8 mouse cellular contexts compared by ENCODE assay signal in the genomic region with DNA sequence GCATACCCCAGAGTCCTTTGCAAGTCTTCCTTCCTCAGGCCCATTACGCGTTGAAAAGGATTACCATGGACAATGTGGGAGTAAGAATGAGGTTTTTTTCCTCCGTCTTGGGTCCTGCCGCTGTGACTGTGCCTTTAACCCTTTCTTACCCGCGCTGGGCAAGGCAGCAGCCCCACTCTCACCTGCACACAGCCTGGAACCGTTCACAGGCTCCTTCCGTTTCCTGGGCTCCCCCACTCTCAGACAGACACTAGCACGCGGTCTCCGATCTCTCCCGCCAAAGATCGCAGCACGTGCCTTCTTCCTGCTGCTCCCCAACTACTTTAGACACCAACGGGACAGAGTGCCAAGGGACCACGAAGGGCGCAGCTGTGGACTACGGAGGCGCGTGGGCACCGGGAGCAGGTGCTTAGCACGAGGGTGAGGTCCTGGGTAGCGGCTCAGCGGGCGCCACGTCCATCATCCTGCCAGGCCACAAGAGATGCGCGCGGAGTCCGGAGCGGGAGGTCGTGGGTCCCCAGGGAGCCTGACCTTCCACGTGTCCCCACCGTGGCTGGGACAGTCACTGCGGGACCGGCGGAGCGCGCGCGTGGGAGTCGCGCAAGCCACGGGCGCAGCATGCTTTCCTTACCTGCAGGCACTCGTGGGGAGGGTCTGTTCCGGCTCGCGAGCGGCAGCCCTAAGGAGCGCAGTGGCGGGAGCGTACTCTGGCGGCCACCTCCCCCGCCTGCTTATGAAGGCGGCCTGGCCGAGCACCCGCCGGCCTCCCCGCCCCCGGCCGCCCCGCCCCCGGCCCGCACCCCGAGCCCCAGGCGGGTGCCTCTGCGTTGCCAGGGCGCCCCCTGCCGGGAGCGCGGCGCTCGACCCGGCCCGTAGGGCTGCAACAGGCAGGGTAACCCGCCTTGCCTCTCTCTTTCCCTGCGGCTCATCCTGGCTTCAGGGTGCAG. TPM values are rescaled to one million over a fixed set of nuclear protein-coding genes. Genes with fewer than 3 reads are reported as not detected.
DNase-seq lines count a peak whose midpoint lies in the region; ATAC-seq and TF ChIP-seq lines count a peak whose summit lies in the region.

Gene Alpl (minus strand): TSS at position 774 of the 947 bp plus-strand sequence.

- peak within 1 kb of the TSS; percentile 25 for H3K9ac ChIP-seq in forebrain, postnatal 0 days

- TF ChIP-seq POLR2A in small intestine, adult 2 months (IDR thresholded peaks at IDR 0.05; ENCODE audit: low read depth, low read length) = no peak

- no peaks in the 10 kb centered on the region for H3K9me3 ChIP-seq in forebrain, postnatal 0 days (ENCODE audit: low read length)
- H3K9me3 ChIP-seq in hindbrain, embryonic 10.5 days = no peaks in the 10 kb centered on the region

- no peak within 1 kb of the TSS for H3K27ac ChIP-seq in forebrain, postnatal 0 days (ENCODE audit: low read depth, low read length)
- H3K27ac ChIP-seq in hindbrain, embryonic 10.5 days = peak within 1 kb of the TSS; percentile 84
- no peak within 1 kb of the TSS for H3K27ac ChIP-seq in left cerebral cortex, adult 2 months
- no peak within 1 kb of the TSS for H3K27ac ChIP-seq in small intestine, adult 2 months (ENCODE audit: insufficient read depth, low read depth, low read length)

- DNase-seq in Patski (ENCODE audit: low read depth, low spot score) (no peak), adipocyte (ENCODE audit: low spot score) (no peak)
- DNase-seq in cerebellum, adult 11-12 months = peak; percentile 39
- DNase-seq in forebrain, postnatal 0 days = peak; percentile 72
- peak; percentile 77 for DNase-seq in hindbrain, embryonic 10.5 days (ENCODE audit: low spot score)
- DNase-seq in left cerebral cortex, adult 2 months (ENCODE audit: extremely low spot score in 1 of 2, low spot score in 2 of 2) = peak; percentile 60 to 61
- peak; percentile 74 to 78 for DNase-seq in lung, postnatal 4 days

- H3K36me3 ChIP-seq in forebrain, postnatal 0 days (ENCODE audit: insufficient read depth) = no peaks in the 10 kb centered on the region
- no peaks in the 10 kb centered on the region for H3K36me3 ChIP-seq in hindbrain, embryonic 10.5 days
- H3K36me3 ChIP-seq in small intestine, adult 2 months (ENCODE audit: control insufficient read depth, insufficient read depth, low read length) = no peaks in the 10 kb centered on the region

- no peak for ATAC-seq in Patski
- peak; percentile 85 for ATAC-seq in forebrain, postnatal 0 days

- peak within 1 kb of the TSS; percentile 78 for H3K4me2 ChIP-seq in forebrain, postnatal 0 days (ENCODE audit: low read depth)

- peaks cover 6% of the 10 kb centered on the region; the same call in 1 of the 2 replicates for H3K4me1 ChIP-seq in forebrain, postnatal 0 days (ENCODE audit: insufficient read depth)
- H3K4me1 ChIP-seq in hindbrain, embryonic 10.5 days (replicated peaks) = peaks cover 65% of the 10 kb centered on the region
- peaks cover 5% of the 10 kb centered on the region; the same call in 1 of the 2 replicates for H3K4me1 ChIP-seq in small intestine, adult 2 months (ENCODE audit: control insufficient read depth, insufficient read depth, insufficient read length, low read length)

- peak within 1 kb of the TSS; percentile 38 for H3K4me3 ChIP-seq in forebrain, postnatal 0 days (ENCODE audit: low read depth, low read length)
- peak within 1 kb of the TSS; percentile 60 for H3K4me3 ChIP-seq in hindbrain, embryonic 10.5 days
- H3K4me3 ChIP-seq in left cerebral cortex, adult 2 months = peak within 1 kb of the TSS; percentile 43
- peak within 1 kb of the TSS; percentile 53 for H3K4me3 ChIP-seq in small intestine, adult 2 months (ENCODE audit: low read depth, low read length)

- CTCF ChIA-PET in Patski (lab: Charles Lee) = interaction anchor here (0.8 kb wide), 1 partner anchor 9 kb away, joined by 3 read pairs; no protein-coding TSS in a partner anchor

- in situ Hi-C loops in Patski (cut with MboI; ENCODE audit: low pct_unique_long_range_greater_than_20kb) = loop anchor here (5.0 to 10.0 kb wide), 2 partner anchors 64 to 121 kb away; no protein-coding TSS in a partner anchor

- intact Hi-C loops in left cerebral cortex, adult 2 months (cut with DNase I) = loop anchor here (1.0 kb wide), 1 partner anchor 66 kb away; no protein-coding TSS in a partner anchor

- WGBS in forebrain, postnatal 0 days = under 1% methylated on average over 68 of the region's 78 CpGs
- WGBS in hindbrain, embryonic 10.5 days = 1% methylated on average over 78 of the region's 78 CpGs
- 2% methylated on average over 78 of the region's 78 CpGs for WGBS in small intestine, adult 2 months

- no peaks in the 10 kb centered on the region for H3K27me3 ChIP-seq in Patski
- H3K27me3 ChIP-seq in forebrain, postnatal 0 days (ENCODE audit: insufficient read depth, low read length) = peaks cover 13% of the 10 kb centered on the region
- H3K27me3 ChIP-seq in hindbrain, embryonic 10.5 days (ENCODE audit: insufficient read depth, poor library complexity, severe bottlenecking) = peaks cover 64% of the 10 kb centered on the region
- peaks cover 17% of the 10 kb centered on the region for H3K27me3 ChIP-seq in small intestine, adult 2 months (ENCODE audit: control insufficient read depth, insufficient read depth, low read length)

- POLR2A ChIA-PET in Patski (lab: Charles Lee) = no interaction called here

- TF ChIP-seq CTCF in Patski (IDR thresholded peaks at IDR 0.05) = peak; percentile 77
- peak; percentile 70 for TF ChIP-seq CTCF in forebrain, postnatal 0 days (IDR thresholded peaks at IDR 0.05; ENCODE audit: low read depth)
- TF ChIP-seq CTCF in left cerebral cortex, adult 2 months (IDR thresholded peaks at IDR 0.05) = peak; percentile 64
- TF ChIP-seq CTCF in small intestine, adult 2 months (IDR thresholded peaks at IDR 0.05; ENCODE audit: extremely low read depth, insufficient read length, insufficient replicate concordance, low read depth, low read length) = peak; percentile 62

RNA-seq across cellular contexts. Expression of gene Alpl, which starts in this region (rescaled TPM):
- 2.0 TPM for polyA plus RNA-seq in Patski (2021)
- 10.1 and 11.2 TPM in 2 replicates for total RNA-seq in forebrain, postnatal 0 days (2014; rRNA removed)
- 8.2 and 10.1 TPM in 2 replicates for polyA plus RNA-seq in forebrain, postnatal 0 days (2015; fragmentation: Nextera tagmentation; extraction: Ambion mirVana)
- 23.4 and 26.1 TPM in 2 replicates for polyA plus RNA-seq in hindbrain, embryonic 10.5 days (2016; fragmentation: Nextera tagmentation; extraction: Ambion mirVana)
- total RNA-seq in left cerebral cortex, adult 2 months (2021) = 1 to 10 TPM; 5.1 to 8.5 TPM
- polyA plus RNA-seq in small intestine, adult 2 months (2012; rRNA removed) = 2.5 and 2.8 TPM in 2 replicates

Comparison
In these comparisons a context has a peak if more than half of its experiments do, and no peak if none do; other contexts are left out.
1. DNase-seq: peak in cerebellum, adult 11-12 months (single experiment), forebrain, postnatal 0 days (single experiment), hindbrain, embryonic 10.5 days (single experiment), left cerebral cortex, adult 2 months (2 of 2) and lung, postnatal 4 days (2 of 2); none in Patski (single experiment) and adipocyte (single experiment).
2. Peak in every context shown above with its lines, with median percentiles within 50 percentile points of each other: CTCF ChIP-seq and H3K4me3 ChIP-seq.